Mouse (Mus musculus) intestine, postnatal 0 days (tissue): Measurements from ENCODE around the gene Cmas. TPM values are rescaled to one million over a fixed set of nuclear protein-coding genes. Genes with fewer than 3 reads are reported as not detected.
A peak's percentile ranks its signal among the peaks of the same experiment; 100 is the strongest.

ENCODE experiments used
- ATAC-seq: fragments of 200-750 bp; cut with Nextera tagmentation; 2 replicates; pipeline ENCODE4 v1.8.0; 2017; ENCODE audit warnings: mild to moderate bottlenecking, moderate TSS enrichment, moderate library complexity
- H3K27ac ChIP-seq: fragments of 300-500 bp; sonication (generic); 2 replicates; pipeline ENCODE4 v1.5.1; 2014; ENCODE audit warnings: mild to moderate bottlenecking, low read depth, low read length, moderate library complexity
- H3K27me3 ChIP-seq: fragments of 300-500 bp; sonication (generic); replicated peaks from 2 replicates; pipeline ENCODE4 v1.6.1; 2014; ENCODE audit warnings: low read length, mixed read lengths; ENCODE audit not compliant: control insufficient read depth, insufficient read depth
- H3K36me3 ChIP-seq: fragments of 300-500 bp; sonication (generic); 2 replicates; pipeline ENCODE4 v1.6.1; 2014; ENCODE audit warnings: mild to moderate bottlenecking, moderate library complexity; ENCODE audit not compliant: control insufficient read depth, insufficient read depth
- H3K4me1 ChIP-seq: fragments of 300-500 bp; sonication (generic); replicated peaks from 2 replicates; pipeline ENCODE4 v1.6.1; 2014; ENCODE audit warnings: antibody characterized with exemption, low read length, mixed read lengths; ENCODE audit not compliant: control insufficient read depth, insufficient read depth
- H3K4me2 ChIP-seq: fragments of 300-500 bp; sonication (generic); replicated peaks from 2 replicates; pipeline ENCODE4 v1.6.1; 2014; ENCODE audit warnings: low read depth, mild to moderate bottlenecking, moderate library complexity
- H3K4me3 ChIP-seq: fragments of 300-500 bp; sonication (generic); 2 replicates; pipeline ENCODE4 v1.5.1; 2014; ENCODE audit warnings: low read depth, low read length
- H3K9ac ChIP-seq: fragments of 300-500 bp; sonication (generic); 2 replicates; pipeline ENCODE4 v1.6.1; 2014; ENCODE audit warnings: mild to moderate bottlenecking, low read depth, low read length
- H3K9me3 ChIP-seq: fragments of 300-500 bp; sonication (generic); 2 replicates; pipeline ENCODE4 v1.6.1; 2016; ENCODE audit warnings: mixed run types; ENCODE audit not compliant: control insufficient read depth
- CTCF ChIP-seq: sonication (generic); IDR thresholded peaks from 2 replicates; pipeline ENCODE4 v1.5.1; 2016; ENCODE audit warnings: low read depth, mild to moderate bottlenecking, control low read depth, antibody characterized with exemption, moderate library complexity
- WGBS: fragments of 180-500 bp; shearing (Covaris S2); extraction: QIAGEN DNeasy Blood & Tissue Kit; methylation state at CpG from one replicate; pipeline ENCODE4 v1.1.7; 2014; 5-methylcytosine and 5-hydroxymethylcytosine counted together
- polyA plus RNA-seq: library from polyadenylated mRNA; unstranded; fragments of >200 nt; fragmentation: Nextera tagmentation; extraction: Ambion mirVana; gene quantifications from 2 replicates; pipeline ENCODE4 v1.2.1, GENCODE M21; 2015

Cmas gene
- polyA plus RNA-seq, 1 experiment from 2014 or later = 130 TPM

DNA sequence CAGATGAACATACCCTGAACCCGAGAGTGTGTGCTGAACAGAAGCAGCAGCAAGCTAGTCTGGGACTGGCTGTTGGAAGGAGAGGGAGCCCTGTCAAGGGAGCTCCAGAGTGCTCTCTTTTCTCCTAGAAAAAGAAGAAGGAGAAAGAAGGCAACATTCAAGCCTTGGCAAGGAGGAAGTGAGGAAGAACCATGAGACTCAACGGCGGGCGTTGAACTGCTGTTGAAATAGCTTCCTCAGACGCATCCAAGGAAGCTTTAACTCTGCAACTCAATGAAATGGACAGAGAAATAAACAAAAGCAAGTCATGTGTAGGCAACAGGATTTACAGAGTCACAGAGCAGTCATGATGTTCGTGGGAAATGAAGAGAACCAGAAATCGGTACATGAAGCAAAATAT, 9.7 kb upstream of the Cmas start:
- no peak overlapping the region for H3K27ac ChIP-seq

DNA sequence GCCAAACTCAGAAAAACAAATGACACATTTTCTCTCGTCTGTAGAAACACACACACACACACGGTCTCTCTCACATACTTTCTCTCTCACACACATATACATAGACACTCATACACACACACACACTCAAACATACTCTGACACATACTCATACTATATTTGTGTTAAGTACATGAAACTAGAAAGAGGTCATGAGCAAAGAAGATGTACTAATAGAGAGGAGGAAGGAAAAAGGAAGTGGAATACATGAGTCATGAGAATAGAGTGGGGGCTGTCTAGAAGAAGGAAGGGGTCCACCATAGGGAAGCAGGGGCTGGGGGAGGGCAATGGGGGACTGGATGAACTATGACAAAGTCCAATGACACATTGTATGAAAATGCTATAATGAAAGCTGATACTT, 9.3 kb upstream of the Cmas start:
- no peak for ATAC-seq
- no peaks in the 10 kb centered on the region for H3K27me3 ChIP-seq
- no peaks in the 10 kb centered on the region for H3K9me3 ChIP-seq
- H3K9ac ChIP-seq = no peak overlapping the region
- H3K36me3 ChIP-seq = no peaks in the 10 kb centered on the region
- 55% methylated on average over 2 of the region's 2 CpGs for WGBS
- no peak for TF ChIP-seq CTCF
- no peak overlapping the region for H3K27ac ChIP-seq
- H3K4me1 ChIP-seq = no peaks in the 10 kb centered on the region; the same call in 1 of the 2 replicates
- H3K4me3 ChIP-seq = no peak overlapping the region
- H3K4me2 ChIP-seq = no peak overlapping the region

More for the DNA sequence above, 9.7 kb upstream of the Cmas start:
- 47% methylated on average over 7 of the region's 7 CpGs for WGBS
- Histone ChIP-seq H3K9me3 (no peaks in the 10 kb centered on the region), H3K4me2 (0 out of 2 replicates have a peak overlapping the region, but pooled peaks have one; percentile 18), H3K4me1 (no peaks in the 10 kb centered on the region; the same call in 1 of the 2 replicates), H3K4me3 (no peak overlapping the region), H3K9ac (no peak overlapping the region; the same call in 1 of the 2 replicates), H3K36me3 (no peaks in the 10 kb centered on the region), H3K27me3 (no peaks in the 10 kb centered on the region)
- no peak for TF ChIP-seq CTCF
- no peak for ATAC-seq

DNA sequence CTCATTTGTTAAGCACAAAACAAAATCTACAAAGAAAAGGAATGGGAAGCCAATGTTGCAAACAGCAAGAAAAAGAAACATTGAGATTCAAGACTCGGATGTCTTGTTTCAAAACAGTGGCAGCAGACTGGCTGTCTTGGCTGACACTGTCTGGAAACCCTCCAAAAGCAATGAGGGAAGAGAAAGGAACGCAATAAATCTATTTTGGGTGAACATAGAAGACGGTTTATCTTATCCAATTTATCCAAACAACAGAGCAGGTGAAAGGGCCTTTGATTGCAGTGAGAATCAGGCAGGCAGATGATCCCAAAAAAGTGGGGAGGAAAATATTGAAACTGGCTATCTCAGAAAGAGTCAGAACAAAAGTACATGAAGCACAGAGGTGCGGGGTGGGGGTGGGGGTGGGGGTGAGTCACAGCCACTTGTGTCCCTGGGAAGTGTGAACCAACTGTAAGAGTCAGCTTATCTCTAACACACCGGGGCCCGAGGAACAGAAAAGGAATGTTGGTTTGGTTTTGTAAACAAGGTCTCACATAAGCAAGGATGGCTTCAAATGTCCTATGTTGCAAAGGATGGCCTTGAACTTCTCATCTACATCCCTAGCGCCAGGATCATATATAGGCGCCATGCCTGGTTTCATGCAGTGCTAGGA, 8.3 kb upstream of the Cmas start:
- TF ChIP-seq CTCF = no peak
- Histone ChIP-seq H3K9me3 (no peaks in the 10 kb centered on the region), H3K4me3 (no peak overlapping the region), H3K27me3 (no peaks in the 10 kb centered on the region), H3K4me2 (no peak overlapping the region), H3K4me1 (no peaks in the 10 kb centered on the region; the same call in 1 of the 2 replicates), H3K27ac (no peak overlapping the region), H3K36me3 (no peaks in the 10 kb centered on the region), H3K9ac (no peak overlapping the region)
- ATAC-seq = no peak
- WGBS = 49% methylated on average over 8 of the region's 8 CpGs

DNA sequence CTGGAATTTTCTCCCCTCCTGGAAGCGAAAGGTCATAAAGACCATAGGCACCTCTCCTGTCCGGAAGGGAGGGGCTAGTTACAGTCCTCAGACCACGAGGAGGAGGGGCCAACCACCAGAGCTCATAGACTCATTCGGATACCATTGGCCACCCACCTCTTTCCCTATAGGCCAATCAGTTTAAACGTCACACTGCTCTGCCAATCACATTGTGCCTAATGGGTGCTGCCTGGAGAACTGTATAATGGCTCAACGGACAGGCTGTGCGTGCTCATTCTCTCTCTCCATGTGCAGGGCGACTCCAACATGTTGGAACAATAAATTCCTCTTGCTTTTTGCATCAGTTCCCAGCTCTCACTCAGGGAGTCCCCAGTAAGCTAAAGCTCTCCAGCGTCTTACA, 5.1 kb upstream of the Cmas start:
- no peak overlapping the region for H3K27ac ChIP-seq
- 69% methylated on average over 9 of the region's 9 CpGs for WGBS
- ATAC-seq = no peak
- no peaks in the 10 kb centered on the region for H3K36me3 ChIP-seq
- H3K27me3 ChIP-seq = no peaks in the 10 kb centered on the region
- TF ChIP-seq CTCF = no peak
- no peaks in the 10 kb centered on the region for H3K9me3 ChIP-seq
- H3K9ac ChIP-seq = no peak overlapping the region
- no peak overlapping the region for H3K4me2 ChIP-seq
- H3K4me1 ChIP-seq = no peaks in the 10 kb centered on the region; the same call in 1 of the 2 replicates
- no peak overlapping the region for H3K4me3 ChIP-seq

DNA sequence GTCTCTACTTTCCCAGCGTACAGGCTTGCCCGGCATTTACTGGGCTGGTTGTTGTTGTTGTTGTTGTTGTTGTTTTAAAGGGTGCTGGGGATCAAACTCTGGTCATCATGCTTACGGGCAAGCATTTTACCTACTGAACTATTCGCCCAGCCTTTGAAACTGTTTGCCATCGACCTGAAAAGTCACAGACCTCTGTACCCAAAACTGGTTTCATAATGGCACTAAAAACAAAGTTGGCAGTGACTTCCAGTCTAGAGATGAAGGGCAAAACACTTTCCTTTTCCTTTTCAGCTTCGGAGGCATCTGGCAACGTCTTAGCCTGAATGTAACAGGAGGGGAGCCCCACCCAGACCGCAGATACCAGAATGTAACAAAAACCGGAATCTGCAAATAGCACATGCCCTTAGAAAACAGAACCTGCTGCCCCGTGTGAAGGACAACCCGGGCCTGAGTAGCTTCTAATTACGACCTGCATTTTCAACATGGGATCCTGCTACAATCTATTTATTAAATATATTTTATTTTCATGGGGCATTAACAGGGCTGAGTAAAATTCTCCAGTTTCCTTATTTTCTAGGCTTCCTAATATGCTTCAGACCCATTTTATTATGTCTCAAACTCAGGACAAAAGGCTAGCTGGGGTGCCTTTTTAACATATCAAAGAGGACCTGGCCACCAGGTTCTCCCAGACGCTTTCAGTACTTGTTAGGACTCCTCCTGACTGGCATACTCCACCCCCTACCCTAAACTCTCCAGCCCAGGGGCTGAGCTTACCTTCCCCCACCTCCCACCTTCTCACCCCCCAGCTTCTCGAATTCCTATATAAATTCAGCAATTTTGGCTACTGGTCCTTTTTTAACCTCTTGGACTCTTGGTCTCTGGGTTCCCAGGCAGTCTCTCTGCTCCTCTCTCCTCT, 3.9 kb upstream of the Cmas start:
- H3K4me1 ChIP-seq = no peaks in the 10 kb centered on the region; the same call in 1 of the 2 replicates
- no peak for ATAC-seq
- TF ChIP-seq CTCF = no peak
- no peaks in the 10 kb centered on the region for H3K9me3 ChIP-seq
- H3K9ac ChIP-seq = no peak overlapping the region
- H3K27ac ChIP-seq = no peak overlapping the region
- no peak overlapping the region for H3K4me2 ChIP-seq
- H3K36me3 ChIP-seq = no peaks in the 10 kb centered on the region
- WGBS = 45% methylated on average over 14 of the region's 14 CpGs
- no peaks in the 10 kb centered on the region for H3K27me3 ChIP-seq
- no peak overlapping the region for H3K4me3 ChIP-seq

DNA sequence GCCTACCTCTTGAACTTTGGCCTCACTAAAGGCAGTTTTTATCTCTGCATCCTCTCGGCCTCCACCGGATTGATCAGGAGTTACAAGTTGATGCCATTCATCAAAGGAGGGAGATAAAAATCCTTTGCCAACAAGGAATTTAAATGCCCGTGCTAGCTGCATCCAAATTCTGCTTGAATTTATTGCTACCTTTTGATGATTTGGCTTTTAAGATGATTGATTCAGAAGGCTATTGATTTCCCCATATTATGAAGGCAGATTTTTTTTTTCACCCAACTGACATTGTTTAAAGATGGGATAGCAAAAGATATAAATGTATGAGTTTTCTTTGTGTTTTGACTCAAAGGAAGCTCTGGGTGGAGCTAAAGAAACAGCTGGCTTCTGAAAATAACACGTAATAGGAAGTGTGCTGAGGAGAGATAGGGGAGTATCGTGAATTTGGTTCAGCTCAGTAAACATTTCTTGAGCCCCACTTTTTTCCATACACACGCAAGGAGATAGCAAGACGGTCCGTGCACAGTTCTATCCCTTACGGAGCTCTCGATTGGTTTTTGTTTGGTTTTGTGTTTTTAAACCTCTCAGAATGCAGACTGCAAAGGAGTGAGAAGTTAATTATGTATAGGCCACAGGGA, 964 bp downstream of the Cmas start:
- H3K4me2 ChIP-seq = peak overlapping the region; percentile 80
- no peak for ATAC-seq

More for the DNA sequence above, 964 bp downstream of the Cmas start:
- Histone ChIP-seq H3K9ac (peak overlapping the region; percentile 96; the same call in 1 of the 2 replicates), H3K36me3 (peaks cover 13% of the 10 kb centered on the region; the same call in 1 of the 2 replicates), H3K4me1 (peaks cover 11% of the 10 kb centered on the region; the same call in 1 of the 2 replicates), H3K4me3 (peak overlapping the region; percentile 85), H3K9me3 (no peaks in the 10 kb centered on the region), H3K27me3 (no peaks in the 10 kb centered on the region), H3K27ac (peak overlapping the region; percentile 98)
- no peak for TF ChIP-seq CTCF
- WGBS = 11% methylated on average over 10 of the region's 10 CpGs
